Mouse (Mus musculus): Measurements from ENCODE around the gene March1.

- TF ChIP-seq POLR2A (IDR thresholded peaks at IDR 0.05; ENCODE audit: borderline replicate concordance, insufficient read depth, low read length) (no peak), CTCF (IDR thresholded peaks at IDR 0.05; ENCODE audit: borderline replicate concordance, insufficient read depth, low read depth, low read length) (no peak)
Measured at GRCm38 (mm10) chr8:66519149-66519548, 901.4 kb downstream of the March1 start.

Measured in cerebellum, adult 2 months (tissue).